Mouse (Mus musculus): ENCODE measurements around the gene Nlk.

GRCm38 (mm10) chr11:78611273-78611672, 85.9 kb downstream of the Nlk start:
- TF ChIP-seq CTCF (IDR thresholded peaks at IDR 0.05; ENCODE audit: borderline replicate concordance, insufficient read depth, low read depth, low read length) (no peak), POLR2A (IDR thresholded peaks at IDR 0.05; ENCODE audit: borderline replicate concordance, insufficient read depth, low read length) (no peak)
